Mouse (Mus musculus): Measurements from ENCODE around the gene Rassf8.

Rassf8 gene

DNA sequence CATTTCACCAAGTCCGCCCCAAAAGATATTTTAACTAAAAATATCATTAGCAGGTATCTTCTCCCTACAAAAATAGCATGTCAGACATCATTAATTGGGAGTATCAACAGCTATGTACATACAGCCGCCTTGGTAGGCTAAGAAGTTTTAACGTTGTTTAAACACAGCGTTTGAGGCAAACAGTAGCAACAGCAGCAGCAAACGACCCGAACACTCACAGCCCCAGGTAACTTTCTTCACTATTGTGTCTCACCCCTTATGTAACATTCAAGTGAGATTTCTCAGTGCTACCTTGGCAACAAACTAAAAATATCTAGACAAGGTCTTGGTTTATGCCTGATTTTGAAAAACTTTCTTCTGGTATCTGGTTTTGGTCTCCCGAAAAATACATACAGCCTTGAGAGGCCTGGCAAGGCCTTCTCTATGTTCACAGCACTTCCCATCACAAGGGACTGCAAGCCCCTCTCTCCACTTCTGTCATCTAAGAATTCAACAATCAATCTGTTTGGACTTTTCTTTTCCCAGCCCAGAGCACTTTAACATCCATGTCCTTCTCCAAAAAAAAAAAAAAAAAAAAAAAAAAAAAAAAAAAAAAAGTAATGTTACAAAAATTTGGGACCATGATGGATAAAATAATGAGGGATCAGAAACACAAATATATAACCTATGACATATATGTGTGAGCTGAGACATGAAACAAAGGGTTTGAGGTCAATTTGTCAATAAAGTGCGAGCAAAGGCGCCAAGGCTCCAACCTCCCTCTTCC lies 115.1 kb downstream of the Rassf8 start:
- no peak for DNase-seq (ENCODE audit: low spot score in 2 of 2)

DNA sequence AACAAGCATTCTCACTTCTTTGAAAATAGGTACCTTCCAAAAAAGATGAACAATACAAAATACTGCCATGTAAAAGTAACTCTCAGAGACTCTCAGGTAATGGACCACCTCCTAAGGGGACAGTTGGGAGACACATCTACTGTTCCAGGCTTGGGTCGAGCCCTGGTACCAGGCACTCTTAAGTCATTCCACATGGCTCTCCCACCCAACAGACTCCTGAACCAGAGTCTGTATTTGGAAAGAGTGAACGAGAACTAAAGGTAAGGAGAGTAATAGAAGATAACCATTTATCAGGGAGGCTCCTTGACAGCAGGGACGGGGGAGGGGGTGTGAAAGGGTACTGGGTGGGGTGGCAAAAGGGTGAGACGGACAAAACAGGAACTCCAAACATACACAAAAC lies 115.8 kb downstream of the Rassf8 start:
- DNase-seq (ENCODE audit: low spot score in 2 of 2), result no peak

DNA sequence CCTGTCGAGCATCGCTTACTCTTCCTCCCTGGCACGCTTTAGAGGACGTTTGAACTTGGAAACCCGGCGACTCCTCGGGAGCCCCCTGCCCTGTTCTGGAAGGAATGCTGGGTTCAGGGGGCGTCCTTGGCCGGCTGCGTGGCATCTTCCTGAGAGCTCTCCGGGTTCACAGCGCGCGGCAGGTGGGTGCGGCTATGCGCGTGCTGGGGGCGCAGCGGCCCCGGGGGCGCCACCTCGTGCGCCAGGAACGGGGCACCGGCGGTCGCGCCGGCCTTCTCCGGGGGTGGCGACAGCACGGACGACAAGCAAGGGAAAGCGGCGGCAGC lies 116.2 kb downstream of the Rassf8 start:
- DNase-seq (ENCODE audit: low spot score in 2 of 2), result no peak

DNA sequence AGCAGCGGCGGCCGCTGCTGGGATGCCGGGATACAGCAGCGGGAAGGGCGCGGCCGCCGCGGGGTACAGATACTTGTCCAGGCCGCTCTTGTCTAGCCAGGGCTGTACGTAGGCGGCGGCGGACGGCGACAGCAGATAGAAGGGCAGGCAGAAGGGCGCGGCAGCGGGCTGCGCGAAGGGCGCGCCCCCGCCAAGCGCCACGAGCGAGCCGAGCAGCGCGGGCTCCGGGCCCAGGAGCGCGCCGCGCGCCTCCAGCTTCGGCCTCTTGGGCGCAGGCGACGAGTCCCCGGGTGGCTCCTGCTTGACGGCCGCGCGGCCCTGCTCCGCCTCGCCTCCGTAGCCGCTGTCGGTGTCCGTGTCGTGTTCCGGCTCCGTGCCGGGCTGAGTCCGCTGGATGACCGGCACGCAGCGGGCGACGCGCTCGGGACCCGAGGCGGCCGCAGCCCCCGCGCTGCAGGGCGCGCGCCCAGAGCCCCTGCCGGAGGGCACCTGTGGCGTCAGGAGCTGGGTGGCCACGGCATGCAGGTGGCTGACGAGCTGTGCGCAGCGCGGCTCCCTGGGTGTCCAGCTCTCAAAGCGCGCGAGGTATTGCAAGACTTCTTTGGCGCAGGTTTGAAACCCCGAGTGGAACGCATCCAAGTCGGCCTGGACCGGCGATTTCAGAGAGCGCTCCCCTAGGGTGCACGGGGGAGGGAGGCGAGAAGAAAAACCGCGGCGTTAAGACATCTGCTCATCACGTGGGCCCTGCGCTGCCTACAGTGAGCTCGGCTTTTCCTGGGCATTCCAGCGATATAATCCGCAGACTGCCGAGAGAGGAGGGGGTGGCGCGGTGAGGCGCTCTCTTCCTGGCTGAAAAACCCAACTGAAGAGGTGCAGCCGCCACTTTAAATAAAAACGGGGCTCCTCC lies 116.8 kb downstream of the Rassf8 start:
- no peak for DNase-seq (ENCODE audit: low spot score in 2 of 2)

DNA sequence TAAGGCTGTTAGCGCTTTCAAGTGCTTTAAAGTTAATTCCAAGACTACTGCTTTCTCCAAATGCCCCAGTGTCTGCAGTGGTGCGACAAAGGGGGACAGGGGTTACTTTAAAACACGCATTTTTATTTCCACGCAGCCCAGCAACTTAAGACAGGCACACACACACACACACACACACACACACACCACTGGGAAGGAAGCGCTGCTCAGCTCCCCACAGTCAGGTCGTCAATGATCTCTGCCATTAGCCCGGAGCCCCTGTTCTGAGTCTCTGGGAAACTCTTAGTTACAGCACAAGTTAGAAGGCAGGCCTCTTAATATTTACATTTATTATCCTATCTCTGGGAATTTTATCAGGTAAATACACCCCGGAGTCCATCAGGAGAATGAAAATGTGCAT lies 117.6 kb downstream of the Rassf8 start:
- DNase-seq (ENCODE audit: low spot score in 2 of 2), result no peak

DNA sequence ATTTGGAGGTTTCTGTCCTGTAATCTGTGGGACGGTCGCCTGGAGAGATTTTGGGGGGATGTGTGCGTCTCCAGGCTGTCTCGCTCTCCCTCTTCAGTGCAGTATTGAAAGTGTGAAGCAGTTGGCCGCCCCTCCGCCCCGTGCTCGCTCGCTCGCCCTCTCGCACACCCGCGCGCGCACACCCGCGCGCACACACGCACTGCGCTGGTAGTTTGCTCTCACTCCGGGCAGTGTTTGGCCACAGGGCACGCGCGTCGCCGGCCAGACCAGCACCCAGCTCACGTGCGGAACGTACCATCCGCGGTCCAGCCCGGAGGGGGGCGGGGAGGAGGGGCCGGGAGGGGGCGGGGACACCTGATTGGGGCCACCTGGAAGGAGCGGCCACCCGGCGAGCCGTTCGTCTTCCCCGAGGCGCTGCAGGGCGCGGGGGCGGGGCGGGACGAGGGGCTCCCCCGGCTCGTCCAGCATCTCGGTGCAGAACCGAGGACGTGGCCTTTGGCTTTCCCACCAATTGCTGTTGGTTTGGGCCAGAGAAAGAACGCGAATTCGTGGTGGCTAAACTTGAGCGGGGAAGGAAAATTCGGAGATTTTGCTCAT lies 118.8 kb downstream of the Rassf8 start, which contains the start of gene Bhlhe41:
Bhlhe41 (minus strand) TSS at position 270 of the 597 bp plus-strand sequence.
- no peak for DNase-seq (ENCODE audit: low spot score in 2 of 2)

DNA sequence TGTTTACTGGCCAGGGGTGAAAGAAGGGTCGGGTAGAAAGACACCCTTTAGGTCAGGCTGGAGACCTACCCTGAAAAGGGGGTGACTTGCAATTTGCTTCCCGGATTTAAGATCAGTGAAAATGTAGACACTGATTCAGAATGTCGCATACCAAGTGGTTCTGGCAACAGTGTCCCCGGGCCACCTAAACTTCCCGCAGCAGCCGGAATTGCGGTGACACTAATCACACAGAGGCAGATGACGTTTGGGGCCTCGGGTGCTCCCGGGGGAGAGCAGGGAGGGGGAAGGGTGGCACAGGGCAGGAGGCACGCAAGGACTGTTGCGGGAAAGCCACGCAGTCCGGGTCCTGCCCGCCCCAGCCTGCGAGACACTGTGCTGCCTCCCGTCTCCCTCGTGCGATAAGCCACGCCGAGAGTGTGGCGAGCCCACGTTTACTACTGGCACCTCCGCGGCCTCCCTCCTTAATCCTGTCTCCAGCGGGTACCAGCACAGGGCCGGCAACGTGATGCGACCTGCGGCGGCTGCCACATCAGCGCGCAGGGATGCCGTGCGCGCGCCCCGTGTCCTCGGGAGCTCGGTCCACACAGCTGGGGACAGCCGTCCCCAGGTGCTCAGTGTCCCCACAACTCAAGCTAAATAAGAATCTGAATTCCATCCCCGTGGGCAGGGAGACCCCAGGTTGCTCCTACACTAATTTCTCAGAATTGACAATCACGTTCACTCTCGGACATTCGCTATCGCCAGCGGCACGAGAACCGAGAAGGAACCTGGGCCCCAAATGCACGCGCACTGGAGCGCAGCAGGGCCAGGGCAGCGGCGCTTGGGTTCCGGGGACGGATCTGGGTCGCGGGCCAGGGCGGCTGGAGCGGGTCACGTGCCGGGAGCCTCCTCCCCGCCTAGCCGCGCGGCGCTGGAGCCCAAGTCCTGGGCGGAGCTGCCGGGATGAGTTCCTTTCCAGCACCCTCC lies 119.6 kb downstream of the Rassf8 start:
- DNase-seq (ENCODE audit: low spot score in 2 of 2), result no peak

DNA sequence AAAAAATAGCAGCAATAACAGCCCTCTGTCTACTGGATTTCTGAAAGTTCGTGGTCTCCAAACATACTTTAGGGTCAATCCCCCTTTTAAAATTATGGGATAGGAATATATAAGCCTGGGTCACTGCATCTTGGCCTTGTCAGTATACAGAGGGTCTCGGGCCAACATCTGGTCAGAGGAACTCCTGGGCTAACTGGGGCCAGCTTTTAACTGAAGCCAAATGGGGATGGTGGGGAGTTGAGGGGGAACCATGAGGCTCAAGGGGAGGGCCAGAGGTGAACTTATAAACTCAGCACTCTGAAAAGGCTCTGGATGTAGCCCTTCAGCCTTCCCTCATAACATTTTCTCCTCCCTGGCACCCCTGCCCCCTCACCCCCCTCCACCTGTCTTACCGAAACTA lies 120.6 kb downstream of the Rassf8 start:
- no peak for DNase-seq (ENCODE audit: low spot score in 2 of 2)

All from thymus, postnatal 10 days (tissue).